Mouse (Mus musculus): ENCODE results near the gene Klhl25.
A peak's percentile ranks its signal among the peaks of the same experiment; 100 is the strongest.
"Not testable (repeated sequence)": the region's sequence is repeated elsewhere in the genome, so short reads cannot be mapped to it uniquely, and the experiment has no call there.

Gene Klhl25

GRCm38 (mm10) chr7:75848115-75848775 is at the start of gene Klhl25:
Klhl25 (plus strand) TSS chr7:75848310.
- DNase-seq = peak; percentile 96

GRCm38 (mm10) chr7:75800530-75800929 is 47.6 kb upstream of the Klhl25 start:
- no peak for DNase-seq

GRCm38 (mm10) chr7:75801022-75801421 is 47.1 kb upstream of the Klhl25 start:
- no peak for DNase-seq

- DNase-seq = no peak
Measured at GRCm38 (mm10) chr7:75801621-75802358, 46.3 kb upstream of the Klhl25 start.

GRCm38 (mm10) chr7:75802887-75803286 is 45.2 kb upstream of the Klhl25 start:
- no peak for DNase-seq

GRCm38 (mm10) chr7:75806161-75806560 is 41.9 kb upstream of the Klhl25 start:
- DNase-seq = no peak

GRCm38 (mm10) chr7:75806711-75807110 is 41.4 kb upstream of the Klhl25 start:
- DNase-seq = peak; percentile 3

- DNase-seq = no peak
Measured at GRCm38 (mm10) chr7:75807460-75808304, 40.4 kb upstream of the Klhl25 start.

- DNase-seq = no peak
Measured at GRCm38 (mm10) chr7:75820687-75821086, 27.4 kb upstream of the Klhl25 start.

- no peak for DNase-seq
Measured at GRCm38 (mm10) chr7:75822087-75822668, 25.9 kb upstream of the Klhl25 start.

- no peak for DNase-seq
Measured at GRCm38 (mm10) chr7:75823071-75823470, 25.0 kb upstream of the Klhl25 start.

- DNase-seq = no peak
Measured at GRCm38 (mm10) chr7:75826360-75827103, 21.6 kb upstream of the Klhl25 start.

GRCm38 (mm10) chr7:75827357-75827756 is 20.8 kb upstream of the Klhl25 start:
- no peak for DNase-seq

- DNase-seq = peak; percentile 49
Measured at GRCm38 (mm10) chr7:75827850-75828249, 20.3 kb upstream of the Klhl25 start.

GRCm38 (mm10) chr7:75828536-75828935 is 19.6 kb upstream of the Klhl25 start:
- DNase-seq = no peak

- DNase-seq = no peak
Measured at GRCm38 (mm10) chr7:75830251-75831060, 17.7 kb upstream of the Klhl25 start.

GRCm38 (mm10) chr7:75833960-75834359 is 14.2 kb upstream of the Klhl25 start:
- DNase-seq = not testable (repeated sequence)

GRCm38 (mm10) chr7:75834932-75835631 is 13.0 kb upstream of the Klhl25 start:
- DNase-seq = not testable (repeated sequence)

- no peak for DNase-seq
Measured at GRCm38 (mm10) chr7:75840071-75840470, 8.0 kb upstream of the Klhl25 start.

- no peak for DNase-seq
Measured at GRCm38 (mm10) chr7:75842306-75842705, 5.8 kb upstream of the Klhl25 start.

GRCm38 (mm10) chr7:75845936-75846335 is 2.2 kb upstream of the Klhl25 start:
- DNase-seq = no peak
